Mouse (Mus musculus): ENCODE data around the gene Esf1.

GRCm38 (mm10) chr2:140096034-140096433, 74.3 kb downstream of the Esf1 start:
- TF ChIP-seq POLR2A (IDR thresholded peaks at IDR 0.05; ENCODE audit: borderline replicate concordance, low read depth, low read length) (no peak), CTCF (IDR thresholded peaks at IDR 0.05; ENCODE audit: low read depth, low read length) (no peak)
